Mouse (Mus musculus) liver, adult 2 months (tissue): Measurements from ENCODE around the gene Wfdc18. TPM values are rescaled to one million over a fixed set of nuclear protein-coding genes. Genes with fewer than 3 reads are reported as not detected.
A peak's percentile ranks its signal among the peaks of the same experiment; 100 is the strongest.

Experiments used
- DNase-seq: peaks from one replicate; pipeline ENCODE4 v3.0.0-alpha.2; 2011; ENCODE audit warnings: low read depth, low spot score; ENCODE audit errors: extremely low read depth
- H3K27ac ChIP-seq: fragments of 200-500 bp; replicated peaks from 2 replicates; pipeline ENCODE4 v1.5.1; 2012; ENCODE audit warnings: low read depth, mild to moderate bottlenecking, control low read depth, inconsistent platforms, low read length; ENCODE audit not compliant: insufficient read depth
- H3K27me3 ChIP-seq: fragments of 200-500 bp; 2 replicates; pipeline ENCODE4 v1.6.1; 2012; ENCODE audit warnings: mild to moderate bottlenecking, moderate library complexity, low read length, inconsistent platforms; ENCODE audit not compliant: control insufficient read depth, insufficient read depth
- H3K36me3 ChIP-seq: fragments of 200-500 bp; 2 replicates; pipeline ENCODE4 v1.6.1; 2012; ENCODE audit warnings: low read length, inconsistent platforms; ENCODE audit not compliant: control insufficient read depth, insufficient read depth
- H3K4me1 ChIP-seq: fragments of 200-500 bp; 2 replicates; pipeline ENCODE4 v1.6.1; 2011; ENCODE audit warnings: low read length; ENCODE audit not compliant: control insufficient read depth, insufficient read depth
- H3K4me3 ChIP-seq: fragments of 200-500 bp; 2 replicates; pipeline ENCODE4 v1.5.1; 2011; ENCODE audit warnings: low read depth, mild to moderate bottlenecking, control low read depth, low read length, moderate library complexity; ENCODE audit not compliant: insufficient read depth
- H3K79me2 ChIP-seq: fragments of 200-500 bp; 2 replicates; pipeline ENCODE4 v1.6.1; 2012; ENCODE audit warnings: inconsistent platforms, mild to moderate bottlenecking, low read length, moderate library complexity; ENCODE audit not compliant: control insufficient read depth, insufficient read depth
- H3K9ac ChIP-seq: fragments of 200-500 bp; 2 replicates; pipeline ENCODE4 v1.6.1; 2012; ENCODE audit warnings: low read depth, mild to moderate bottlenecking, control low read depth, inconsistent platforms, low read length
- CTCF ChIP-seq: fragments of 200-500 bp; IDR thresholded peaks from 2 replicates; pipeline ENCODE4 v1.5.1; 2011; ENCODE audit warnings: low read depth, low read length, control low read depth
- POLR2A ChIP-seq: fragments of 200-500 bp; IDR thresholded peaks from 2 replicates; pipeline ENCODE4 v1.6.1; 2011; ENCODE audit warnings: low read length, control low read depth; ENCODE audit not compliant: insufficient read depth; ENCODE audit errors: extremely low read depth
- WGBS: fragments of 180-500 bp; shearing (Covaris S2); methylation state at CpG from one replicate; pipeline ENCODE4 v1.1.7; 2018; 5-methylcytosine and 5-hydroxymethylcytosine counted together
- polyA plus RNA-seq: library from polyadenylated mRNA; depleted of rRNA; stranded (reverse); fragments of >200 nt; gene quantifications from 2 replicates; pipeline ENCODE4 v1.2.3, GENCODE M21; 2012; rRNA removed
- total RNA-seq: library from RNA; depleted of rRNA; stranded (reverse); fragments of >200 nt; gene quantifications from 2 replicates; pipeline ENCODE4 v1.2.3, GENCODE M21; 2014; rRNA removed

Wfdc18 gene
- total RNA-seq (not detected in 2 replicates), polyA plus RNA-seq (not detected in 2 replicates)

DNA sequence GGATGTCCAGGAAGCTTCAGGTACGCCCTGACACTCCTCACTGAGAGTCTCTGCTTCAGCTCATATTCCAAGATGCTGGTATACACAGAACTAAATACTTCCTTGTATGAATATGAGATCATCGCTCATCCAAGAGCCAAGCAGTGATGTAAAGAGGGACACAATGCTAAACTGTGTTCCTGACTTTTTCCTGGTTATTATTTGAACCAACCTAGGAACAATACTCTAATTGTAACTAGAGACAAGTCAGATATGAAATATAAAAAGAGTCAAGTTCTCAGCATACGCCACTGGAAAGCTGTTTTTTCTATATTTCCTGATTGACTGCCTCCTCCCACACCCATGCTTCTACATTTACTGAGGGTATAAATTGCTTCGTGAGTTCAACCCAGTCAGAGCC is at the start of gene Wfdc18:
Wfdc18 (plus strand) TSS at position 301 of the 400 bp plus-strand sequence.
- 82% methylated on average over 4 of the region's 4 CpGs for WGBS
- Histone ChIP-seq H3K27me3 (no peaks in the 10 kb centered on the region), H3K9ac (no peak within 1 kb of the TSS), H3K4me1 (no peaks in the 10 kb centered on the region), H3K79me2 (no peaks in the 10 kb centered on the region), H3K36me3 (no peaks in the 10 kb centered on the region), H3K4me3 (no peak within 1 kb of the TSS), H3K27ac (no peak within 1 kb of the TSS)
- TF ChIP-seq CTCF (no peak), POLR2A (no peak)
- DNase-seq, result no peak

DNA sequence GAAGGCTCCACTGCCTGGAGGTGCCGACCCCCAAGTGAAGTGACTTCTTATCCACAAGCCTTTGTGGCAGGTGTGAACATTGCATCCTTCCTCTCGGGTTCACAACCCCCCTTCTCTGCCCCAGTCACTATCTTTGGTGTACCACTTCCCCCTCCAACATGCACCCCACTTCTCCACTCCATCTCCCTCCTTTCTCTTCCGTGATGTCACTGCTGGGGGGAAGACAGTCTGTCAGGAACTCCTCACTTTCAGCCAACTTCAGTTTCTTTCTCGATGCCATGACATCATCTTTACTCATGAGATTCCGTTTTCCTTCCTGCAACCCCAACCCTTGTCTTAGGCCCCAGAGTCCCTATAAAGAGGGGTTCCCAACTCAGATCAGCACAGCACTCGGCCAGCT is 46.6 kb upstream of the Wfdc18 start, which contains the start of gene Ccl4:
Ccl4 (plus strand) TSS at position 381 of the 400 bp plus-strand sequence.
- DNase-seq, result no peak
- Histone ChIP-seq H3K9ac (no peak within 1 kb of the TSS), H3K27ac (no peak within 1 kb of the TSS; the same call in 1 of the 2 replicates), H3K27me3 (no peaks in the 10 kb centered on the region), H3K4me3 (no peak within 1 kb of the TSS), H3K36me3 (no peaks in the 10 kb centered on the region), H3K4me1 (no peaks in the 10 kb centered on the region), H3K79me2 (no peaks in the 10 kb centered on the region)
- TF ChIP-seq CTCF (no peak), POLR2A (no peak)
- 78% methylated on average over 6 of the region's 6 CpGs for WGBS

DNA sequence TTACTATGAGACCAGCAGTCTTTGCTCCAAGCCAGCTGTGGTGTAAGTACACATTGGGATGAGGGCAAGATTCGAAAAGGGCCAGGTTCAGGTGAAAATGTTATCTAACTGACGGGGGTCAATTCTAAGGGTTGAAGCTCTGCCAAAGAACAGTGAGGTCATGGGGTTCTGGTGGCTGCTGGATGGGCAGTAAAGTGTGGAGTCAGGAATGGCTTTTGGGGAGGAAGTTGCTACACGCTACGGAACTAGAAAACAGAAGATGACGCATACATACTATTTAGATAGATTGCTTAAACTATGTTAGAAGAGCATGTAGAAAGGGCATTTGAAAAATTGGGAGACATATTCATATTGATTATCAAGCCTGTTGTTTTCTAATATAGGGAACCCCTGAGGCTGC is 45.3 kb upstream of the Wfdc18 start:
- Histone ChIP-seq H3K4me3 (no peak overlapping the region), H3K36me3 (no peaks in the 10 kb centered on the region), H3K9ac (no peak overlapping the region), H3K79me2 (no peaks in the 10 kb centered on the region), H3K4me1 (no peaks in the 10 kb centered on the region), H3K27ac (no peak overlapping the region; the same call in 1 of the 2 replicates), H3K27me3 (no peaks in the 10 kb centered on the region)
- no peak for TF ChIP-seq POLR2A
- TF ChIP-seq CTCF, result no peak
- DNase-seq, result no peak
- WGBS, result 39% methylated on average over 5 of the region's 5 CpGs

DNA sequence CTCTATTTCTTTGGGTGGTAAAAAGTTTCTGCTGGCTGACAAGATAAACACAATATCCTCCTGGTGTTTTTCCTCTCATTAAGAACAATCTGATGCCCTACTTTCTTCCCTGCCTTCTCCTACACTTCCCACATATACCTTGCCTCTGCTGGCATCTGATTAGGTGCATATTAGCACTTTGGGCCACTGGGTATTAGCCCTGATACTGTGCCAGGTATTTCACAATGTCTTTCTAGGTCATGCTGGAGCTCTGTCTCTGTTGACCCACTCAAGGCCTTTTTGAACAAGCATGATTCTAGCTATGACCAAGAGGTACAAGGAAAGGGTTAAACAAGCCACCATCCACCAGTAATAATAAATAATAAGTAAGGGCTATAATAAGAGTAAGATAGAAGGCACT is 37.1 kb upstream of the Wfdc18 start:
- TF ChIP-seq POLR2A, result no peak
- TF ChIP-seq CTCF, result no peak
- H3K9ac ChIP-seq, result no peak overlapping the region
- peaks cover 4% of the 10 kb centered on the region; the same call in 1 of the 2 replicates for H3K4me1 ChIP-seq
- H3K79me2 ChIP-seq, result no peaks in the 10 kb centered on the region
- H3K27ac ChIP-seq, result no peak overlapping the region
- no peaks in the 10 kb centered on the region for H3K36me3 ChIP-seq
- peak; percentile 91 for DNase-seq
- H3K27me3 ChIP-seq, result no peaks in the 10 kb centered on the region
- no peak overlapping the region for H3K4me3 ChIP-seq

DNA sequence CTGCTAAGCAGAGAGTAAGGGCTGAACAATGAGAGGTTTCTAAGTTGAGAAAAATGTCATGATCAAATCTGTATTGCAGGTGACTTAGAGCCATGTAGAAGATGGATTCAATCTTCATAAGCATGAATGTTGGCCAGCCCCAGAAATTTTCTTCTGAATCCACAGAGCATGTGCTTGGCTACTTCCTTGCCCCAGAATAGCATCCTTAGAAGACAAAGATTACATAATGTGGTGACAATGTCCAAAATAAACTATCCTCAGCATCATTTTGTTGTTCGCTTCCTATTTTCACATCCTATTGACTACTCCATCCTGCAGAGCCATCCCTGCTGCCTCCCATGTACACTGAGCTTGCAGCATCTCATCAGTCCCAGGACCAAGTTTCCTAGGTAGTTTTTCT is 33.1 kb upstream of the Wfdc18 start:
- Histone ChIP-seq H3K27ac (no peak overlapping the region), H3K27me3 (no peaks in the 10 kb centered on the region), H3K36me3 (no peaks in the 10 kb centered on the region), H3K9ac (no peak overlapping the region), H3K4me1 (peaks cover 4% of the 10 kb centered on the region; the same call in 1 of the 2 replicates), H3K4me3 (no peak overlapping the region), H3K79me2 (no peaks in the 10 kb centered on the region)
- 94% methylated on average over 1 of the region's 1 CpGs for WGBS
- DNase-seq, result peak; percentile 36
- TF ChIP-seq CTCF, result no peak
- no peak for TF ChIP-seq POLR2A

DNA sequence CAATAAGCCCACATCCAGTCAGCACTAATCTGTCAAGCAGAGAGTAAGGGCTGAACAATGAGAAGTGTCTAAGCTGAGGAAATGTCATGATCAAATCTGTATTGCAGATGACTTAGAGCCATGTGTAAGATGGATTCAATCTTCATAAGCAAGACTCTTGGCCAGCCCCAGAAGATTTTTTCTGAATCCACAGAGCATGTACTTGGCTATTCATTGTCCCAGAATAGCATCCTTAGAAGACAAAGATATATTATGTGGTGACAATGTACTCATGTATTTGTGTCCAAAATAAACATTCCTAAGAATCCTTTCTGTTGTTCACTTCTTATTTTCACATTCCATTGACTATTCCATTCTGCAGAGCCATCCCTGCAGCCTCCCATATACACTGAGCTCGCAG is 18.9 kb upstream of the Wfdc18 start:
- H3K9ac ChIP-seq, result no peak overlapping the region
- H3K36me3 ChIP-seq, result no peaks in the 10 kb centered on the region
- H3K79me2 ChIP-seq, result no peaks in the 10 kb centered on the region
- no peaks in the 10 kb centered on the region for H3K27me3 ChIP-seq
- WGBS, result 89% methylated on average over 1 of the region's 1 CpGs
- no peak overlapping the region for H3K4me3 ChIP-seq
- no peak for TF ChIP-seq CTCF
- TF ChIP-seq POLR2A, result no peak
- DNase-seq, result no peak
- no peaks in the 10 kb centered on the region for H3K4me1 ChIP-seq
- no peak overlapping the region for H3K27ac ChIP-seq

DNA sequence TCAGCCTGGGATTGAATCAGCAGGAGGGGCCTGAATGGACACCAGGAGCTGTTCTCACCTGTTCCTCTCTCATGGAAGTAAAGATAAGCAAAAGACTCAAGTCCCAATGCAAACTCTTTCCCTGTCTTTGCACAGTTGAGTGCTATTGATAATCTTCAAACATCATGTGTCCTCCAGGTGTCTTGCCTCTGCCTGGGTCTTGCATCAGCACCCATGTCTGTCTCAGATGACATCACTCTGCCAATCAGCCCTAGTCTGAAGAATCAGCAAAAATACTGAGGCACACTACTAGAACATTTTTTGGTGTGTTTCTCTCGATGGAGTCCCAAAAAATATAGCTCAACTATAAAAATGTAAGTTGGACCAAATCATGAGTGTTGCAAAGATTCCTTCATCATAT is 16.8 kb upstream of the Wfdc18 start:
- no peak overlapping the region for H3K9ac ChIP-seq
- TF ChIP-seq POLR2A, result no peak
- H3K27me3 ChIP-seq, result no peaks in the 10 kb centered on the region
- WGBS, result 61% methylated on average over 1 of the region's 1 CpGs
- DNase-seq, result no peak
- no peak overlapping the region for H3K27ac ChIP-seq
- no peaks in the 10 kb centered on the region for H3K79me2 ChIP-seq
- no peak overlapping the region for H3K4me3 ChIP-seq
- H3K36me3 ChIP-seq, result no peaks in the 10 kb centered on the region
- no peaks in the 10 kb centered on the region for H3K4me1 ChIP-seq
